Mouse (Mus musculus) thymus, adult 2 months (tissue): ENCODE data around the gene Atp10a. TPM values are rescaled to one million over a fixed set of nuclear protein-coding genes. Genes with fewer than 3 reads are reported as not detected.

Source experiments
- DNase-seq: peaks from one replicate; pipeline ENCODE4 v3.0.0; 2021
- H3K27ac ChIP-seq: fragments of 200-500 bp; 2 replicates; pipeline ENCODE4 v1.5.1; 2012; ENCODE audit warnings: low read length, control low read depth; ENCODE audit not compliant: control insufficient read depth, insufficient read depth
- H3K27me3 ChIP-seq: fragments of 200-500 bp; 2 replicates; pipeline ENCODE4 v1.6.1; 2012; ENCODE audit warnings: mild to moderate bottlenecking, low read length, moderate library complexity, mixed read lengths; ENCODE audit not compliant: control insufficient read depth, insufficient read depth
- H3K36me3 ChIP-seq: fragments of 200-500 bp; 2 replicates; pipeline ENCODE4 v1.6.1; 2012; ENCODE audit warnings: mild to moderate bottlenecking, low read length, moderate library complexity; ENCODE audit not compliant: control insufficient read depth, insufficient read depth
- H3K4me1 ChIP-seq: fragments of 200-500 bp; replicated peaks from 2 replicates; pipeline ENCODE4 v1.6.1; 2012; ENCODE audit warnings: low read length; ENCODE audit not compliant: control insufficient read depth, insufficient read depth
- H3K4me3 ChIP-seq: fragments of 200-500 bp; 2 replicates; pipeline ENCODE4 v1.5.1; 2012; ENCODE audit warnings: mild to moderate bottlenecking, low read length, control low read depth, moderate library complexity; ENCODE audit not compliant: control insufficient read depth, insufficient read depth
- CTCF ChIP-seq: fragments of 200-500 bp; IDR thresholded peaks from 2 replicates; pipeline ENCODE4 v1.5.1; 2012; ENCODE audit warnings: mild to moderate bottlenecking, control low read depth, low read length, moderate library complexity, borderline replicate concordance; ENCODE audit not compliant: control insufficient read depth, poor library complexity, insufficient read depth; ENCODE audit errors: extremely low read depth
- POLR2A ChIP-seq: fragments of 200-500 bp; IDR thresholded peaks from 2 replicates; pipeline ENCODE4 v1.6.1; 2012; ENCODE audit warnings: mild to moderate bottlenecking, low read length, control low read depth, moderate library complexity; ENCODE audit not compliant: control insufficient read depth, poor library complexity, insufficient read depth; ENCODE audit errors: extremely low read depth
- WGBS: fragments of 180-500 bp; shearing (Covaris S2); methylation state at CpG from one replicate; pipeline ENCODE4 v1.1.7; 2018; 5-methylcytosine and 5-hydroxymethylcytosine counted together
- polyA plus RNA-seq: library from polyadenylated mRNA; depleted of rRNA; stranded (reverse); fragments of >200 nt; gene quantifications from 2 replicates; pipeline ENCODE4 v1.2.3, GENCODE M21; 2012

Gene Atp10a
- polyA plus RNA-seq, 1 experiment = 54.8 TPM

GRCm38 (mm10) chr7:58840367-58840766 lies 184.4 kb downstream of the Atp10a start:
- WGBS = 100% methylated on average over 2 of the region's 2 CpGs

GRCm38 (mm10) chr7:58841066-58841465 lies 185.1 kb downstream of the Atp10a start:
- DNase-seq = no peak
- Histone ChIP-seq H3K27me3 (no peaks in the 10 kb centered on the region), H3K4me1 (peaks cover 17% of the 10 kb centered on the region), H3K27ac (no peak overlapping the region), H3K36me3 (no peaks in the 10 kb centered on the region), H3K4me3 (no peak overlapping the region)
- 96% methylated on average over 1 of the region's 1 CpGs for WGBS
- TF ChIP-seq POLR2A = no peak
- TF ChIP-seq CTCF = no peak

More at GRCm38 (mm10) chr7:58840367-58840766, 184.4 kb downstream of the Atp10a start:
- TF ChIP-seq CTCF = no peak
- TF ChIP-seq POLR2A = no peak
- H3K27me3 ChIP-seq = no peaks in the 10 kb centered on the region
- no peaks in the 10 kb centered on the region for H3K36me3 ChIP-seq
- no peak overlapping the region for H3K4me3 ChIP-seq
- H3K4me1 ChIP-seq = peaks cover 17% of the 10 kb centered on the region
- no peak overlapping the region for H3K27ac ChIP-seq
- DNase-seq = no peak

GRCm38 (mm10) chr7:58842818-58843217 lies 186.9 kb downstream of the Atp10a start:
- no peak for DNase-seq

GRCm38 (mm10) chr7:58843767-58844445 lies 187.9 kb downstream of the Atp10a start:
- Histone ChIP-seq H3K27me3 (no peaks in the 10 kb centered on the region), H3K27ac (no peak overlapping the region), H3K36me3 (no peaks in the 10 kb centered on the region), H3K4me3 (no peak overlapping the region), H3K4me1 (peaks cover 6% of the 10 kb centered on the region; the same call in 1 of the 2 replicates)
- TF ChIP-seq CTCF = no peak
- WGBS = 5% methylated on average over 9 of the region's 9 CpGs
- peak; percentile 53 for DNase-seq

More at GRCm38 (mm10) chr7:58842818-58843217, 186.9 kb downstream of the Atp10a start:
- Histone ChIP-seq H3K4me1 (peaks cover 6% of the 10 kb centered on the region; the same call in 1 of the 2 replicates), H3K27ac (no peak overlapping the region), H3K36me3 (no peaks in the 10 kb centered on the region), H3K27me3 (no peaks in the 10 kb centered on the region), H3K4me3 (no peak overlapping the region)
- TF ChIP-seq POLR2A (no peak), CTCF (no peak)
- WGBS = 93% methylated on average over 3 of the region's 3 CpGs

GRCm38 (mm10) chr7:58844449-58844848 lies 188.5 kb downstream of the Atp10a start:
- no peak overlapping the region for H3K27ac ChIP-seq
- H3K4me3 ChIP-seq = no peak overlapping the region
- WGBS = 40% methylated on average over 4 of the region's 4 CpGs
- H3K36me3 ChIP-seq = no peaks in the 10 kb centered on the region
- DNase-seq = no peak
- no peaks in the 10 kb centered on the region for H3K27me3 ChIP-seq
- H3K4me1 ChIP-seq = peaks cover 6% of the 10 kb centered on the region; the same call in 1 of the 2 replicates
- TF ChIP-seq POLR2A = no peak
- no peak for TF ChIP-seq CTCF

GRCm38 (mm10) chr7:58858921-58859320 lies 203.0 kb downstream of the Atp10a start:
- H3K4me1 ChIP-seq = no peaks in the 10 kb centered on the region
- no peak overlapping the region for H3K27ac ChIP-seq
- H3K4me3 ChIP-seq = no peak overlapping the region
- DNase-seq = no peak
- WGBS = 60% methylated on average over 4 of the region's 4 CpGs
- H3K27me3 ChIP-seq = no peaks in the 10 kb centered on the region
- no peaks in the 10 kb centered on the region for H3K36me3 ChIP-seq
- TF ChIP-seq CTCF (no peak), POLR2A (no peak)
